Mouse (Mus musculus): ENCODE data around the gene Bcat1. TPM values are rescaled to one million over a fixed set of nuclear protein-coding genes. Genes with fewer than 3 reads are reported as not detected.

Bcat1 gene
- polyA plus RNA-seq, 1 experiment from 2014 or later: 1.3 TPM

DNA sequence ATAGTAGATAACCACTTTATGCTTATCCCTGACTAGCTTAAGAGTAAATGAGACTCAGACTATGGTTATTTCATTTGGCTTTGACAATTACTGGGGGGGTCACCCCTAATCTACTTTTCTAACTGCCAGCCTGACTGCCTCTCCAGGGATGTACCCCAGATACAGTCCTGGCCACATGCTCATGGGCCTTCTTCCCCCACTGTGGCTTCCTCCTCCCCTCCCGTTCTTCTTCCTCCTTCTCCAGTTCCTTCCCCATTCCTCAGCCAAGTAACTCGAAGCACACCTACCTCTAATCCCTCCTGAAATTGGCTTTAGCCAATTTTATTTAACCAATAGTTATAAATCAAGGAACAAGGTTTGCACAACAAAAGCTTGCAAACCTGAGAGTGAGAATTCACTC lies 6.1 kb downstream of the Bcat1 start:
- peaks cover 18% of the 10 kb centered on the region for H3K27me3 ChIP-seq
- no peak overlapping the region for H3K4me3 ChIP-seq (replicated peaks)
- ATAC-seq (ENCODE audit: insufficient read depth): no peak
- no peaks in the 10 kb centered on the region for H3K4me1 ChIP-seq (replicated peaks)
- WGBS (ENCODE audit: insufficient replicate concordance): 17% methylated on average over 2 of the region's 2 CpGs
- no peaks in the 10 kb centered on the region for H3K36me3 ChIP-seq (replicated peaks)
- H3K27ac ChIP-seq (replicated peaks): no peak overlapping the region
- H3K9ac ChIP-seq: no peak overlapping the region
- H3K9me3 ChIP-seq (replicated peaks): no peaks in the 10 kb centered on the region
- no peak overlapping the region for H3K4me2 ChIP-seq

DNA sequence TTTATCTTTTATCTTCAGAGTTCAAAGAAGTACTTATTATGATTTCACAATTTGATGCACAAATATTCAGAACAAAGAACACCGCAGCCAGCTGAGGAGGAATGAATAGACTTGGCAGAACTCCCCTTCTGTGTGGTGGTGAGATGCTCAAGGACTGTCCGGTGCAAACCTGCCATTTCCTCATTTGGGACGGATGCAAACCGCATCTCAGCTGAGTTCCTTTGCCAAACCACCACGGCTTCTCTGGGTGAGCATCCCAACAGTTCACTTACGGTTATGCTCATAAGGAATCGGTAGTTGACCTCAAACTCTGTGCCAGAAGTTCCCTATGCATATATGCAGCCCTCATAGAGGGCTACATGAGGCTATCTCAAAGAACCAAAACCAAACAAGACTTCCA lies 6.6 kb downstream of the Bcat1 start:
- H3K9me3 ChIP-seq (replicated peaks): no peaks in the 10 kb centered on the region
- ATAC-seq (ENCODE audit: insufficient read depth): no peak
- no peak overlapping the region for H3K4me2 ChIP-seq
- H3K27ac ChIP-seq (replicated peaks): no peak overlapping the region
- WGBS (ENCODE audit: insufficient replicate concordance): 64% methylated on average over 7 of the region's 7 CpGs
- H3K4me3 ChIP-seq (replicated peaks): no peak overlapping the region
- no peaks in the 10 kb centered on the region for H3K4me1 ChIP-seq (replicated peaks)
- H3K27me3 ChIP-seq: peaks cover 14% of the 10 kb centered on the region
- H3K9ac ChIP-seq: no peak overlapping the region
- no peaks in the 10 kb centered on the region for H3K36me3 ChIP-seq (replicated peaks)

DNA sequence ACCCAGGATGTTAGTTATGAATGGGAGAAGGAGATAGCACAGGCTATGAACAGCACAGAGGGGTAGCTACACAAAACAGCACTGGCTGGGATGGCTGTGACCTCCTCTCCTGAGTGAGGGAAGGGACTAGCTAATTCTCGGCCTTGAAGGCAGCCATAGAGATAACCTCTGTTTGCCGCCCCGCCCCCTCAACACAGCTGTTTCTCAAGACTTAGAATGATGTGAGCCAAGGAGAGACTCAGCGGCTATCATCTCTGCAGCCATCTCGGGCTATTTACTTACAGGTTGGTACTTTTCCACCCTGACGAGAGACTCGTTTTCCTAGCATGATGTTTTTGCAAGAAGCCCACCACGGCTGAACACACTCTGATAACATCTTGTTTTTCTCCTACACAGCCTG lies 8.3 kb downstream of the Bcat1 start:
- H3K4me2 ChIP-seq: no peak overlapping the region
- no peaks in the 10 kb centered on the region for H3K27me3 ChIP-seq
- H3K36me3 ChIP-seq (replicated peaks): no peaks in the 10 kb centered on the region
- no peak for ATAC-seq (ENCODE audit: insufficient read depth)
- H3K9me3 ChIP-seq (replicated peaks): no peaks in the 10 kb centered on the region
- no peak overlapping the region for H3K27ac ChIP-seq (replicated peaks)
- no peaks in the 10 kb centered on the region for H3K4me1 ChIP-seq (replicated peaks)
- no peak overlapping the region for H3K9ac ChIP-seq
- WGBS (ENCODE audit: insufficient replicate concordance): 43% methylated on average over 8 of the region's 8 CpGs
- no peak overlapping the region for H3K4me3 ChIP-seq (replicated peaks)

DNA sequence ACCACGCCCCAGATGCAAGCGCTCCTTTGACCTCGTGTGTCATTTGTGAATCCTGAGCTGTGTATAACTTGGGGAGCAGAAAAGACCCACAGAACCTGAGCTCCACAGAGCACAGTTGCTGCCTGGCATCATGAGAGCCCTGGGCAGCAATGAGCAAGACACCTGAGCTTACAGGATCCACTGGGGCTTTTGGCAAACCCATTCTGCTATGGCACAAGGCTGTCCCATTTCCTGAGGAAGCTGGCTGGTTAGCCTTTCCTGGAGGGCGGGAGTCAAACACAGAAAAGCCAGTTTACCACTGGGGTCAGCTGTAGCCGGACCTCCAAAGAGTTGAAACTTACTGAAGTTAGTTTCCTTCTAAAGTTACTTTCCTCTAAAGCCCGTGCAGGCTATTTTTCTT lies 9.6 kb downstream of the Bcat1 start:
- Histone ChIP-seq H3K27me3 (no peaks in the 10 kb centered on the region), H3K27ac (replicated peaks) (no peak overlapping the region), H3K9ac (no peak overlapping the region), H3K4me2 (no peak overlapping the region), H3K4me1 (replicated peaks) (no peaks in the 10 kb centered on the region), H3K4me3 (replicated peaks) (no peak overlapping the region), H3K36me3 (replicated peaks) (no peaks in the 10 kb centered on the region), H3K9me3 (replicated peaks) (no peaks in the 10 kb centered on the region)
- WGBS (ENCODE audit: insufficient replicate concordance): 47% methylated on average over 6 of the region's 6 CpGs
- no peak for ATAC-seq (ENCODE audit: insufficient read depth)

DNA sequence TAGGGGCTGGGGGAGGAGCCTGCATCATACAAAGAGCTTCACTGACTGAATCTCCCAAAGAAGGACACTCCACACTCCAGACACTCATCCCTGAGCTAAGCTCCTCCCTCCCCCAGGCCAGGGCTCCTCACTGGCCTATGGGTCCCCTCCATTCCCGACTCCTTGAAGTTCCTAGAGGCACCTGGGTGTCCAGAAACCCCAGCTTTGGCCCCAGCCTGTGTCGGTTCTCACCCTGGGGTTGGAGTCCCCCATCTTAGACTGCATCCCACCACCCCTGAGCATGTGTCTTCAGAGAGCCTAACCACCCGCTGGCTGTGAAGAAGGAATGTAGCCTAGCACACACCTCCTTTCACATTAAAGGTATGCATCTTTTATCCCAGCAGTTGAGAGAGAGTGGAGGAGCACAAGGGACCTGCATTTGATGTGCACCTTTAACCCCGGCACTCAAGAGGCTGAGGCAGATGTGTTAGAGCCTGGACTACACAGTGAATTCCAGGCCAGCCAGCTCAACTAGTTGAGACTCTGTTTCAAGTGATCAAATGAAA lies 10.6 kb downstream of the Bcat1 start:
- 62% methylated on average over 4 of the region's 4 CpGs for WGBS (ENCODE audit: insufficient replicate concordance)
- Histone ChIP-seq H3K4me1 (replicated peaks) (no peaks in the 10 kb centered on the region), H3K9ac (no peak overlapping the region), H3K36me3 (replicated peaks) (no peaks in the 10 kb centered on the region), H3K4me3 (replicated peaks) (no peak overlapping the region), H3K27ac (replicated peaks) (no peak overlapping the region), H3K27me3 (no peaks in the 10 kb centered on the region), H3K4me2 (no peak overlapping the region), H3K9me3 (replicated peaks) (no peaks in the 10 kb centered on the region)
- ATAC-seq (ENCODE audit: insufficient read depth): no peak

DNA sequence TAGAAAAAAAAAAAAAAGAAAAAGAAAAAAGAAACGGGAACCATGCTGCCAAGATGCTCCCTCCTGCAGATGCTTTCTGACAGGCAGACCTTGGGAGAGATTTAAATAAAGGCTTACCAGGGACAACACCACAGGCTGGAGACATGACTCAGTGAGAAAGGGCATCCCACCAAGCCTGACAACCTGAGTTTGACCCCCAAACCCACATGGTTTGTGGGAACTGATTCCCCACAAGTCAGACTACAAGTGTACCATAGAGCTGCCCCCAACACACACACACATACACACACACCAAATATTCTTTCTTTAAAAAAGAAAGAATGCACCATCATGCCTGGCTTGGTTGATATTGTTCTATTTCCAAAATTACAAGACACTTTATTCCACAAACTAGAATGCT lies 11.9 kb downstream of the Bcat1 start:
- Histone ChIP-seq H3K27me3 (no peaks in the 10 kb centered on the region), H3K4me1 (replicated peaks) (no peaks in the 10 kb centered on the region), H3K9me3 (replicated peaks) (no peaks in the 10 kb centered on the region), H3K4me3 (replicated peaks) (no peak overlapping the region), H3K27ac (replicated peaks) (no peak overlapping the region), H3K4me2 (no peak overlapping the region), H3K36me3 (replicated peaks) (no peaks in the 10 kb centered on the region), H3K9ac (no peak overlapping the region)
- WGBS (ENCODE audit: insufficient replicate concordance): 35% methylated on average over 1 of the region's 1 CpGs
- ATAC-seq (ENCODE audit: insufficient read depth): no peak

DNA sequence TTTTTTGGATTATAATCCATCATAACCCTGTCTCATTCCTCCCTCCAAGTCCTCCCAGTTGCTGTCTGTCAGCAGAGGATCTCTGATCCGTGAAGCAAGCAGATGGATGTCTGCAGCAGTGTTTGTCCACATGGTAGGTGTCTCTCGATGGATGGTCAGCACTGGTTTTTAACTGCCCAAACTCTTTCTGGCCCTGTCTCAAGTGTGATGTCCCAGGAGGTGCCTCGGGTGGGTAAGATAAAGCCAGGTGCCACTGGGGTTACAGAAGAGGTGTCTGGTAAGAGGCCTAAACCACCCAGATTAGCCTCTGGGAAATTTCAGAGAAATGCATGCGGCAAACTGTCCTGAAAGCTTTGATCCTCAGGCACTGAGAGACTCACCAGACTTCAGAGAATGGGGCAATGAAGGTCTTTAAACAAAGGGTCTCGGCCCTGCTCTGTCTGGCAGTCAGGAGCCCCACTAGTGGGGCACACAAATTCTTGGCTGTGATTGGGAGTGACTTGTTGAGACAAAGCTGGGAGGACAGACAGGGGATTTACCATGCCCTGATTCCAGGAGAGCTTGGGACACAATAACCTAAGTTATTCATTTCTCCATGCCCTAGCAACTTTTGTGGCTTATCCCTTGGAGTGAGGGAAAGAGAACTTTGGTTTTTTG lies 12.6 kb downstream of the Bcat1 start:
- Histone ChIP-seq H3K4me3 (replicated peaks) (no peak overlapping the region), H3K4me2 (no peak overlapping the region), H3K9ac (no peak overlapping the region), H3K4me1 (replicated peaks) (no peaks in the 10 kb centered on the region), H3K36me3 (replicated peaks) (no peaks in the 10 kb centered on the region), H3K27ac (replicated peaks) (no peak overlapping the region), H3K27me3 (no peaks in the 10 kb centered on the region), H3K9me3 (replicated peaks) (no peaks in the 10 kb centered on the region)
- ATAC-seq (ENCODE audit: insufficient read depth): no peak
- 53% methylated on average over 5 of the region's 5 CpGs for WGBS (ENCODE audit: insufficient replicate concordance)

DNA sequence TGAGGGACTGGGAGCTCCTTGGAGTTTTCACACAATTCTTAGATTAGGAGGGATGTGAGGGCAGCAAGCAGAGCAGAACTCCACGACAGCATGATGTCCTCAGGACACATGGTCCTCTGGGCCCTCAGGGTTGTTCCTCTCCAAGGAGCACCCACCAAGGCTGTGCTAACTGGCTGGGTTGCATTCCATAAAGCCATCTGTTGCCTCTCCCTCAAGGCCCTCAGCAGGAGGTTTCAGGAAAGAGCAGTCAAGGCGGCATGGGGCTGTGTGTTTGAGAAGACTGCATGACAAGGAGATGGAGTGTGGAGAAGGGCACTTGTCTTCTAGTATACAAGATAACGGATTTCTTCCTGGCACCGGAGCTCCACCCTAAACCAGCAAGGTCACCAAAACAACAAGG lies 13.2 kb downstream of the Bcat1 start:
- no peak for ATAC-seq (ENCODE audit: insufficient read depth)
- Histone ChIP-seq H3K27ac (replicated peaks) (no peak overlapping the region), H3K9ac (no peak overlapping the region), H3K4me2 (no peak overlapping the region), H3K9me3 (replicated peaks) (no peaks in the 10 kb centered on the region), H3K27me3 (no peaks in the 10 kb centered on the region), H3K36me3 (replicated peaks) (no peaks in the 10 kb centered on the region), H3K4me1 (replicated peaks) (no peaks in the 10 kb centered on the region), H3K4me3 (replicated peaks) (no peak overlapping the region)
- WGBS (ENCODE audit: insufficient replicate concordance): 54% methylated on average over 4 of the region's 4 CpGs

DNA sequence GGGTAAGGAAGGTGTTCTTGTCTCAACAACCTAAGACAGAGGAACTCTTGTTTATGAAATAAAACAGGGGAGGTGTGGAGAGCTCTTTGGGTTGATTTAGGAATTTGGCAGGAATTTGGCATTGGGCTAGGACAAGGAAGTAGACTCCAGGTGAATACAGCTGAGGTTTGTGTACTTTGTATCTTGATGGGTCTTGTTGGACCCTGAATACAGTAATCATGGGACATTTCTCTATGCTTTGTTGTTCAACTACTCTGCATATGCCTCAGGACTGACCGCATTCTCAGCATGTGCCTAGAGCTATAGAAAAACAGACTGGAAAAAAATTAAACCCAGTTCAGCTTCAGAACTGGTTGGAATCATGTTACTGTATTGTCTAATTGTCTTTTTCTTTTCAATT lies 14.6 kb downstream of the Bcat1 start:
- no peak for ATAC-seq (ENCODE audit: insufficient read depth)

DNA sequence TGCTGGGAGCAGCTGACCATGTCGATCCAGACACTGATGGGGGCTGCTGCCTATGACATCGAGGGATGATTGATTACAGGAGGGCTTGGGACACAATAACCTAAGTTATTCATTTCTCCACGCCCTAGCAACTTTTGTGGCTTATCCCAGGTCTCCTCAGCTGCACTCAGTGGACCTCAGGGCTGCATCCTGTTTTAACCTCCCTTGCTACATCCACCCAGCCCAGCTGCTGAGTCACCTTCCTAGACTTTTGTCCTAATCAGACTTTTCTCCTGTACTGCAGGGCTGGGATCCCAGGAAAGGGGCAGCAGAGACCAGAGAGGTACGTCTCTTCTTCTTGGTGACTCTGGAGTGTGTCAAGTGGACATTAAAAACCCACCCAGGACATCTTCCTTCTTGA lies 19.9 kb downstream of the Bcat1 start:
- Histone ChIP-seq H3K27me3 (peaks cover 4% of the 10 kb centered on the region; the same call in 1 of the 2 replicates), H3K4me3 (replicated peaks) (no peak overlapping the region), H3K9me3 (replicated peaks) (no peaks in the 10 kb centered on the region), H3K9ac (no peak overlapping the region), H3K4me2 (no peak overlapping the region), H3K36me3 (replicated peaks) (no peaks in the 10 kb centered on the region), H3K4me1 (replicated peaks) (no peaks in the 10 kb centered on the region), H3K27ac (replicated peaks) (no peak overlapping the region)
- ATAC-seq (ENCODE audit: insufficient read depth): no peak
- 42% methylated on average over 4 of the region's 4 CpGs for WGBS (ENCODE audit: insufficient replicate concordance)

More for the DNA sequence above, 14.6 kb downstream of the Bcat1 start:
- H3K4me1 ChIP-seq (replicated peaks): no peaks in the 10 kb centered on the region
- no peak overlapping the region for H3K4me2 ChIP-seq
- H3K9ac ChIP-seq: no peak overlapping the region
- no peaks in the 10 kb centered on the region for H3K9me3 ChIP-seq (replicated peaks)
- no peaks in the 10 kb centered on the region for H3K27me3 ChIP-seq
- WGBS (ENCODE audit: insufficient replicate concordance): 89% methylated on average over 1 of the region's 1 CpGs
- H3K36me3 ChIP-seq (replicated peaks): no peaks in the 10 kb centered on the region
- H3K27ac ChIP-seq (replicated peaks): no peak overlapping the region
- H3K4me3 ChIP-seq (replicated peaks): no peak overlapping the region

DNA sequence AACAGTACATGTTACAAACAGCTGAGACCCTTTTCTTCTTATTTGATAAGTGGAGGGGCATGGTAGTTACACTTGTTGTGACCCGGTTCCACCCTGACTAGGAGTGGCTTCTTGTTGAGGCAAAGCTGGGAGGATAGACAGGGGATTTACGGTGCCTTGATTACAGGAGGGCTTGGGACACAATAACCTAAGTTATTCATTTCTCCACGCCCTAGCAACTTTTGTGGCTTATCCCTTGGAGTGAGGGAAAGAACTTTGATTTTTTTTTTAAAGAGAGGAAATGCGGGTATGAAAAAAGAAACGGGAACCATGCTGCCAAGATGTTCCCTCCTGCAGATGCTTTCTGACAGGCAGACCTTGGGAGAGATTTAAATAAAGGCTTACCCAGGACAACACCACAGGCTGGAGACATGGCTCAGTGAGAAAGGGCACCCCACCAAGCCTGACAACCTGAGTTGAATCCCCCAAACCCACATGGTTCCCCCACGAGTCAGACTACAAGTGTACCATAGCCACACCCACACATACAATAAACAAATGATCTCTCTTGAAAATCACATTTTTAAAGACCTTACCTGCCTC lies 20.6 kb downstream of the Bcat1 start:
- peaks cover 4% of the 10 kb centered on the region; the same call in 1 of the 2 replicates for H3K27me3 ChIP-seq
- 47% methylated on average over 6 of the region's 6 CpGs for WGBS (ENCODE audit: insufficient replicate concordance)
- H3K4me3 ChIP-seq (replicated peaks): no peak overlapping the region
- no peak overlapping the region for H3K9ac ChIP-seq
- no peak for ATAC-seq (ENCODE audit: insufficient read depth)
- no peak overlapping the region for H3K27ac ChIP-seq (replicated peaks)
- no peaks in the 10 kb centered on the region for H3K4me1 ChIP-seq (replicated peaks)
- H3K9me3 ChIP-seq (replicated peaks): no peaks in the 10 kb centered on the region
- H3K36me3 ChIP-seq (replicated peaks): no peaks in the 10 kb centered on the region
- H3K4me2 ChIP-seq: no peak overlapping the region

DNA sequence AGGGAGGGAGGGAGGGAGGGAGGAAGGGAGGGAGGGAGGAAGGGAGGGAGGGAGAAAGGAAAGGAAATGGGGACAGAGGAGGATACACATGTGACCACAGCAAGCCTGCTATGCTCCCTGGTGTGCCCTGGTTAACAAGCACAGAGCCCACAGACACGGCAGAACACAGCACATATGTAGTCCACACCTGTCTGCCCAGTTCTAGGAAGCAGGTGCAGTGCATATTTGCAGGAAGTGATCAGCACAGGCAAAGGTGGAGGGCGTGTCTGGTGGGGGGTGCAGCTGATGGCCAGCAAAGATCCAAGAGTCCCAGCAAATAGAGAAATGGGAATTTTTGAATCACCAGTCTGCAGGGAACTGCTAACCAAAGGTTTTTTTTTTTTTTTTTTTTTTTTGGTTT lies 23.3 kb downstream of the Bcat1 start:
- 41% methylated on average over 2 of the region's 2 CpGs for WGBS (ENCODE audit: insufficient replicate concordance)

More for the DNA sequence above, 23.3 kb downstream of the Bcat1 start:
- ATAC-seq (ENCODE audit: insufficient read depth): no peak
- H3K4me1 ChIP-seq (replicated peaks): no peaks in the 10 kb centered on the region
- H3K9me3 ChIP-seq (replicated peaks): no peaks in the 10 kb centered on the region
- no peak overlapping the region for H3K9ac ChIP-seq
- no peak overlapping the region for H3K4me3 ChIP-seq (replicated peaks)
- peaks cover 30% of the 10 kb centered on the region for H3K27me3 ChIP-seq
- no peak overlapping the region for H3K27ac ChIP-seq (replicated peaks)
- H3K4me2 ChIP-seq: no peak overlapping the region
- no peaks in the 10 kb centered on the region for H3K36me3 ChIP-seq (replicated peaks)

All from liver, embryonic 15.5 days (tissue).